Mouse (Mus musculus) ES-Bruce4 (cell line): ENCODE results near the gene Gpat3.

Source experiments
- CTCF ChIP-seq: IDR thresholded peaks from one replicate; pipeline ENCODE4 v1.8.1; 2011; ENCODE audit warnings: low read depth, low read length
- EP300 ChIP-seq: IDR thresholded peaks from 2 replicates; pipeline ENCODE4 v1.6.1; 2011; ENCODE audit warnings: low read depth, low read length; ENCODE audit not compliant: insufficient read depth
- POLR2A ChIP-seq: IDR thresholded peaks from one replicate; pipeline ENCODE4 v1.8.1; 2011; ENCODE audit warnings: low read length; ENCODE audit not compliant: insufficient read depth

GRCm38 (mm10) chr5:100875180-100875579 lies 29.7 kb downstream of the Gpat3 start:
- TF ChIP-seq CTCF (no peak), EP300 (no peak), POLR2A (no peak)
